Mouse (Mus musculus) embryonic fibroblast, embryonic 13.5 days (primary cell): ENCODE measurements around the gene Cphx2.
"Not testable (repeated sequence)": the region's sequence is repeated elsewhere in the genome, so short reads cannot be mapped to it uniquely, and the experiment has no call there.

Experiments
- CTCF ChIP-seq: IDR thresholded peaks from 2 replicates; pipeline ENCODE4 v1.5.1; 2011; ENCODE audit warnings: mild to moderate bottlenecking, control low read depth, low read length, moderate library complexity, borderline replicate concordance; ENCODE audit not compliant: insufficient read depth
- POLR2A ChIP-seq: IDR thresholded peaks from 2 replicates; pipeline ENCODE4 v1.6.1; 2011; ENCODE audit warnings: low read depth, mild to moderate bottlenecking, control low read depth, low read length, moderate library complexity

- not testable (repeated sequence) for TF ChIP-seq CTCF, POLR2A
Observed at GRCm38 (mm10) chr14:26097622-26098021, 16.3 kb downstream of the Cphx2 start.
